Mouse (Mus musculus): ENCODE measurements at regions not wholly inside any gene's neighbourhood (a gene's known extent, or its start where the extent isn't known, plus 50 kb on each side); places are given as distances from the start of the nearest gene placed in this dataset.
"Not testable (repeated sequence)": the region's sequence is repeated elsewhere in the genome, so short reads cannot be mapped to it uniquely, and the experiment has no call there.

DNA sequence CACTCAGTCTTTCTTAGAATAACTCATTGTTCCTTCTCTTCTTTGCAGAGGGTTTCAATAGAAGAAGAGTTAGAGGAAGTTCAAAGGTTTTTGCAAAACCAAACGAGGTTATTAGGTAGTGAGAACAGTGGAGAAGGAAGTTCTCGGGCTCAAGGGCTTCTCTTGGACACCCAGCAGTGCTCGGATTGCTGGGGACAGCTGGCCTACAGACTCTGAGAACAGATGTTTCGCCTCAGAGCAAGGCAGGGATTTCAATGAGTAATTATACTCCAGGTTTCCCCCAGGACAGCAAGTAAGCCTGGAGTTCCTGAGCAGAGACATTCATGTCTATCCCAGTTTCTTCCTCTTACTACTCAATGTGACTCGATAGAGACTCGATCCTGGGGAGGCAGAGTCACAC is 94.4 kb downstream of the Cd24a start:
- Histone ChIP-seq H3K9ac (ENCODE audit: low read length) (no peak overlapping the region), H3K27me3 (ENCODE audit: control insufficient read depth, insufficient read depth, low read length) (no peaks in the 10 kb centered on the region), H3K9me3 (ENCODE audit: control insufficient read depth, low read length) (no peaks in the 10 kb centered on the region), H3K36me3 (ENCODE audit: control insufficient read depth, insufficient read depth, low read length) (no peaks in the 10 kb centered on the region), H3K4me2 (ENCODE audit: low read length) (no peak overlapping the region), H3K4me3 (ENCODE audit: control insufficient read depth in 1 of 2, insufficient read depth in 1 of 2, low read depth in 1 of 2, low read length in 2 of 2) (no peak overlapping the region), H3K27ac (replicated peaks in 1 of 2; ENCODE audit: control insufficient read depth in 1 of 2, insufficient read depth in 1 of 2, low read depth in 2 of 2, low read length in 2 of 2) (no peak overlapping the region), H3K4me1 (ENCODE audit: control insufficient read depth in 2 of 2, insufficient read depth in 2 of 2, low read length in 2 of 2) (no peaks in the 10 kb centered on the region)
- 56% methylated on average over 6 of the region's 6 CpGs for WGBS
- ATAC-seq (ENCODE audit: insufficient number of reproducible peaks, insufficient read depth, low FRiP score, low read depth): no peak

DNA sequence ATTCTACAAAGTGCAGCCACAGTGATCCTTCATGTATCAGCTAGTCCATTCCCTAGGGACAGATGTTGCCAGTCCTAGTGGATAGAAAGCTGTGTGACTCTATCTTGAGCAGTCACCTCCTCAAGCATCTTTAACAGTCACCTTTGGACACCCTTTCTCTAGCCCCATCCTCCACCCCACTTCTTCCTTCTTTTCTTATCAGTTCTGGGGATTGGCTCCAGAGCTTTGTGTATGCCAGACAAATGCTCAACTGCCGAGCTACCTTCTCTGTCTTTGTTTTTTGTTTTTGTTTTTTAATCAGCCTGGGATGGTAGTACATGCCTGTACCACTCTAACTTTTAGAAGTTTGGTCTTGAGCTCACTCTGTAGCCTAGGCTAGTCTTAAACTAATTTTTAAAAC is 96.7 kb downstream of the Cd24a start:
- H3K9me3 ChIP-seq (ENCODE audit: control insufficient read depth, low read length): no peaks in the 10 kb centered on the region
- H3K4me3 ChIP-seq (ENCODE audit: control insufficient read depth in 1 of 2, insufficient read depth in 1 of 2, low read depth in 1 of 2, low read length in 2 of 2): no peak overlapping the region
- 52% methylated on average over 1 of the region's 1 CpGs for WGBS
- ATAC-seq (ENCODE audit: insufficient number of reproducible peaks, insufficient read depth, low FRiP score, low read depth): no peak
- no peaks in the 10 kb centered on the region for H3K36me3 ChIP-seq (ENCODE audit: control insufficient read depth, insufficient read depth, low read length)
- H3K9ac ChIP-seq (ENCODE audit: low read length): no peak overlapping the region
- no peak overlapping the region for H3K4me2 ChIP-seq (ENCODE audit: low read length)
- no peak overlapping the region for H3K27ac ChIP-seq (replicated peaks in 1 of 2; ENCODE audit: control insufficient read depth in 1 of 2, insufficient read depth in 1 of 2, low read depth in 2 of 2, low read length in 2 of 2)
- H3K27me3 ChIP-seq (ENCODE audit: control insufficient read depth, insufficient read depth, low read length): 0 out of 2 replicates have a peak, but pooled peaks cover 3% of the 10 kb centered on the region
- H3K4me1 ChIP-seq (ENCODE audit: control insufficient read depth in 2 of 2, insufficient read depth in 2 of 2, low read length in 2 of 2): no peaks in the 10 kb centered on the region

DNA sequence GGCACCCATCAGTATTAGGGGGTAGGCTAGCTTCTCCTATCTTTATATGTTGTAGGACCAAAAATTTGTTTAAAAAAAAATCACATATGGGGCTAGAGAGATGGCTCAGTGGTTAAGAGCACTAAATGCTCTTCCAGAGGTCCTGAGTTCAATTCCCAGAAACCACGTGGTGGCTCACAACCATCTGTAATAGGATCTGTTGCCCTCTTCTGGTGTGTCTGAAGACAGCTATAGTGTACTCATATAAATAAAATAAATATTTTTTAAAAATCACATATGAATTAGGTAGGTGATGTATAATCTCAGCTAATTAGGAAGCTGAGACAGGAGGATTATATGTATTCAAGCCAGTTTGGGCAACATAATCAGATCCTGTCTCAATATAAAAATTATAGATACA is 97.4 kb downstream of the Cd24a start:
- WGBS: 74% methylated on average over 1 of the region's 1 CpGs
- ATAC-seq (ENCODE audit: insufficient number of reproducible peaks, insufficient read depth, low FRiP score, low read depth); H3K9me3 ChIP-seq (ENCODE audit: control insufficient read depth, low read length); H3K27me3 ChIP-seq (ENCODE audit: control insufficient read depth, insufficient read depth, low read length); H3K4me2 ChIP-seq (ENCODE audit: low read length); H3K36me3 ChIP-seq (ENCODE audit: control insufficient read depth, insufficient read depth, low read length); H3K4me1 ChIP-seq (ENCODE audit: control insufficient read depth in 2 of 2, insufficient read depth in 2 of 2, low read length in 2 of 2); H3K4me3 ChIP-seq (ENCODE audit: control insufficient read depth in 1 of 2, insufficient read depth in 1 of 2, low read depth in 1 of 2, low read length in 2 of 2); H3K27ac ChIP-seq (replicated peaks in 1 of 2; ENCODE audit: control insufficient read depth in 1 of 2, insufficient read depth in 1 of 2, low read depth in 2 of 2, low read length in 2 of 2); H3K9ac ChIP-seq (ENCODE audit: low read length): not testable (repeated sequence)

DNA sequence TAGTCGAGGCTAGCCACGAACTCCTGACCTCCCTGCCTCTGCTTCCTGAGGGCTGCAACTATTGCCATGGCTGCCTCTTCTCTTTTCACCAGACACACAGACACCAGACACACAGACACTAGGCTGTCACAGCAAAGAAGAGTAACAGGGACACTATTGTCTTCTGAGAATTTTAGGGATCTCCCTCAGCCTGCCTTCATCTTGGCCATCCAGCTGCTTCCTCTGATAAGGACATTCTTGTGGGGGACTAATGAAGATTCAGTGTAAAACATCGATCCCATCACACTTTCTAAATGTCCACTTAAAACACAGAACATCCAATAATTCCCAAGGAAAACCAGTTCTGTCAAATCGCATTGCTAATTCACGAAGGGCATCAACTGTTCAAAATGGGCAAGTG is 98.2 kb downstream of the Cd24a start:
- Histone ChIP-seq H3K36me3 (ENCODE audit: control insufficient read depth, insufficient read depth, low read length) (no peaks in the 10 kb centered on the region), H3K9ac (ENCODE audit: low read length) (no peak overlapping the region), H3K4me2 (ENCODE audit: low read length) (no peak overlapping the region), H3K4me1 (ENCODE audit: control insufficient read depth in 2 of 2, insufficient read depth in 2 of 2, low read length in 2 of 2) (no peaks in the 10 kb centered on the region), H3K4me3 (ENCODE audit: control insufficient read depth in 1 of 2, insufficient read depth in 1 of 2, low read depth in 1 of 2, low read length in 2 of 2) (no peak overlapping the region), H3K27ac (replicated peaks in 1 of 2; ENCODE audit: control insufficient read depth in 1 of 2, insufficient read depth in 1 of 2, low read depth in 2 of 2, low read length in 2 of 2) (no peak overlapping the region), H3K27me3 (ENCODE audit: control insufficient read depth, insufficient read depth, low read length) (0 out of 2 replicates have a peak, but pooled peaks cover 3% of the 10 kb centered on the region), H3K9me3 (ENCODE audit: control insufficient read depth, low read length) (no peaks in the 10 kb centered on the region)
- 66% methylated on average over 5 of the region's 5 CpGs for WGBS
- no peak for ATAC-seq (ENCODE audit: insufficient number of reproducible peaks, insufficient read depth, low FRiP score, low read depth)

DNA sequence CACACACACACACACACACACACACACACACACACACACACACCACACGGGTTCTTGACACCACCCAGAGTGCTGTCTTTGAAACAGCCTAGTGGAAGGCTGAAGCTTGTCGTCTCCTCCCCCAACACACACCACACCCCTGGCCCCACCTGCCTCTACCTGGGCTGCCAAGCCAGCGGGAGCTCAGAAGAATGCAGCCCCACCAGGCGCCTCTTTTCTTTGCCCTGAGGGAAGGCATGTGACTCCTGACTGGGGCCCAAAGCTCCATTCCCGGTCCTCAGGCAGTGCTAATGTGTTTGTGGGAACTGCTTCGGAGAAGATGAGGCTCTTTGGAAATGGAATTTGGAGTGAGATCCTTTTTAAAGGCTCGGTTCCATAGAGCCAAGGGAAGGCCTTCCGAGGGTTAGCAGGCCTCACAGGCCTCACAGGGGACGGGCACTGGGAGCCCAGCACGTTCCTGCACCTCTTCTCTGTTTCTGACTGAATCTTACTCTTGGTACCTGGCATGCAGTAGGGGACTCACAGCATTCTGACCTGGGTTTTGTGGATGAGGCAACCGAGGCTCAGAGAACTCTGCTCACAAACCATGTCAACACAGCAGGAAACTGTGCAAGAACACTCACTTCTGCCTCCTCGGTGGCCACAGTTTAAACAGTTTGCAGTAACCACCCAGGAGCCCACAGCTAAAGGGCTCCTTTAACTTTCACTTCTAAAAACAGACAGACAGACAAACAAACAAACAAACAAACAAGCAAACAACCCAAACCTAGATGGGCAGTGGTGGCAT is 106.4 kb downstream of the Cd24a start:
- no peak overlapping the region for H3K4me2 ChIP-seq (ENCODE audit: low read length)
- no peaks in the 10 kb centered on the region for H3K9me3 ChIP-seq (ENCODE audit: control insufficient read depth, low read length)
- H3K4me1 ChIP-seq (ENCODE audit: control insufficient read depth in 2 of 2, insufficient read depth in 2 of 2, low read length in 2 of 2): peaks cover 4 to 6% of the 10 kb centered on the region in 2 experiments
- H3K27me3 ChIP-seq (ENCODE audit: control insufficient read depth, insufficient read depth, low read length): no peaks in the 10 kb centered on the region
- H3K36me3 ChIP-seq (ENCODE audit: control insufficient read depth, insufficient read depth, low read length): no peaks in the 10 kb centered on the region
- 48% methylated on average over 12 of the region's 12 CpGs for WGBS
- H3K27ac ChIP-seq (replicated peaks in 1 of 2; ENCODE audit: control insufficient read depth in 1 of 2, insufficient read depth in 1 of 2, low read depth in 2 of 2, low read length in 2 of 2): no peak overlapping the region
- ATAC-seq (ENCODE audit: insufficient number of reproducible peaks, insufficient read depth, low FRiP score, low read depth): no peak
- H3K4me3 ChIP-seq (ENCODE audit: control insufficient read depth in 1 of 2, insufficient read depth in 1 of 2, low read depth in 1 of 2, low read length in 2 of 2): no peak overlapping the region
- H3K9ac ChIP-seq (ENCODE audit: low read length): no peak overlapping the region

DNA sequence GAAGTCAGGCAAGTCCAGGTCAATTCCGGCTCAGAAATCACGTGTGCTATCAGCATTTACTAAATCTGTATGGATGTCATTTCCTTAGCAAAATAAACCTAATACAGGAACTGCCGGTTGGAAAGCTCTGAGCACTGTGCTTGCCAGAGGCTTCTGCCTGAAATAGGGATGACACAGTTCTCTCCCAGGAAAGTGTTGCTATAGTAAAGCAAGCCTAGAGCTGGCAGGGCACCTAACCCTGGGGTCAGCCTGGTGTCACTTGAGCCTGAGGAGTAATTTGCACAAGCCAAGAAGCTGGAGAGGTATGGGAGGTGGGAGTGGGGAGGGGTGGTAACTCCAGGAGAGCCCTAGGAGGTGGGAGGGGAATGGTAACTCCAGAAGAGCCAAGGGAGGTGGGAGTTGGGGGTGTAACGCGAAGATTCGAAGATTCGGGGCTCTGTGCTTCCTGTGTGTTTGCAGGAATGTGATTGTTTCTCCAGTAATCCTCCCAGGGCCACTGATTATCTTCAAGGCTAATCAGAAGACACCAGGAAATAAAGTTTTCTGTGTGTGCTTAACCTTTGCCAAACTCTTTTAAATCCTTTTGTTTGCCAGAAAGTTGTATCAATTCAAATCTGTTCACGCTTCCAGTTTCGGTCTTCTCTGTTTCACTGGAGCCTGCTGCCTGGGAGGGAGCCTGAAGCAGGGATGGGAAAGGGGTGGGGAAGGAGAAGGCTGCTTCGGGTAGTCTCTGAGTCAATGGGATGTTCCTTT is 111.3 kb downstream of the Cd24a start:
- Histone ChIP-seq H3K4me3 (ENCODE audit: control insufficient read depth in 1 of 2, insufficient read depth in 1 of 2, low read depth in 1 of 2, low read length in 2 of 2) (no peak overlapping the region), H3K36me3 (ENCODE audit: control insufficient read depth, insufficient read depth, low read length) (no peaks in the 10 kb centered on the region), H3K4me2 (ENCODE audit: low read length) (peak overlapping the region; percentile 47), H3K9me3 (ENCODE audit: control insufficient read depth, low read length) (no peaks in the 10 kb centered on the region), H3K4me1 (ENCODE audit: control insufficient read depth in 2 of 2, insufficient read depth in 2 of 2, low read length in 2 of 2) (peaks cover 10 to 24% of the 10 kb centered on the region in 2 experiments), H3K9ac (ENCODE audit: low read length) (no peak overlapping the region), H3K27ac (replicated peaks in 1 of 2; ENCODE audit: control insufficient read depth in 1 of 2, insufficient read depth in 1 of 2, low read depth in 2 of 2, low read length in 2 of 2) (no peak overlapping the region; a peak in 1 of 4 replicates), H3K27me3 (ENCODE audit: control insufficient read depth, insufficient read depth, low read length) (no peaks in the 10 kb centered on the region)
- 22% methylated on average over 10 of the region's 10 CpGs for WGBS
- ATAC-seq (ENCODE audit: insufficient number of reproducible peaks, insufficient read depth, low FRiP score, low read depth): no peak

DNA sequence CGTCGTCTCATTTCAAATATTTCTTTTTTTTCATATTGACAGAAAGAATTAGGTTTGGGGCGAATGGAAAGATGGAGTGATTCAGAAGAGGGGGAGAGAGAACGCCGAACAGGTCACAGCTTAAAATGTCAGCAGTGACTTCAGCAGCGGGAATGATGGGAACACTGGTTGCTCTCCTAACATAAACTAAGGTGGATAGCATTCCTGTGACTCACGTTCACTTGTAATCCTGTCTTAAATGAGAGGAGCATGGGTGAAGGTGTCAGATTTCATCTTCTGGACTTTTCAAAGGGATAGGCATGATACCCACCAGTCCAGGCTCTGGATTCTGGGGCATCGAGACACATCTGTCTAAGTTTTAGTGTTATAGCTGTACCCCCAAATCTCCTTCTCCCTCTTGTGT is 111.8 kb downstream of the Cd24a start:
- no peaks in the 10 kb centered on the region for H3K27me3 ChIP-seq (ENCODE audit: control insufficient read depth, insufficient read depth, low read length)
- no peak overlapping the region for H3K27ac ChIP-seq (replicated peaks in 1 of 2; ENCODE audit: control insufficient read depth in 1 of 2, insufficient read depth in 1 of 2, low read depth in 2 of 2, low read length in 2 of 2)
- WGBS: 38% methylated on average over 8 of the region's 8 CpGs
- peak overlapping the region; percentile 47 for H3K4me2 ChIP-seq (ENCODE audit: low read length)
- peaks cover 15 to 29% of the 10 kb centered on the region in 2 experiments for H3K4me1 ChIP-seq (ENCODE audit: control insufficient read depth in 2 of 2, insufficient read depth in 2 of 2, low read length in 2 of 2)
- no peaks in the 10 kb centered on the region for H3K36me3 ChIP-seq (ENCODE audit: control insufficient read depth, insufficient read depth, low read length)
- H3K9ac ChIP-seq (ENCODE audit: low read length): no peak overlapping the region
- no peak for ATAC-seq (ENCODE audit: insufficient number of reproducible peaks, insufficient read depth, low FRiP score, low read depth)
- no peak overlapping the region for H3K4me3 ChIP-seq (ENCODE audit: control insufficient read depth in 1 of 2, insufficient read depth in 1 of 2, low read depth in 1 of 2, low read length in 2 of 2)
- no peaks in the 10 kb centered on the region for H3K9me3 ChIP-seq (ENCODE audit: control insufficient read depth, low read length)
